Mouse (Mus musculus) ES-E14 (cell line): Measurements from ENCODE around the gene Nt5c1a.

Experiments
- CHD2 ChIP-seq: IDR thresholded peaks from 2 replicates; pipeline ENCODE4 v1.6.1; 2014; ENCODE audit warnings: mild to moderate bottlenecking, low read depth, low read length, inconsistent platforms
- HCFC1 ChIP-seq: IDR thresholded peaks from 2 replicates; pipeline ENCODE4 v1.6.1; 2012; ENCODE audit warnings: low read length, inconsistent platforms, borderline replicate concordance; ENCODE audit not compliant: insufficient read depth
- MAFK ChIP-seq: IDR thresholded peaks from 2 replicates; pipeline ENCODE4 v1.6.1; 2014; ENCODE audit warnings: mild to moderate bottlenecking, low read depth, low read length, inconsistent platforms; ENCODE audit not compliant: insufficient read depth
- ZNF384 ChIP-seq: IDR thresholded peaks from 2 replicates; pipeline ENCODE4 v1.6.1; 2012; ENCODE audit warnings: low read depth, low read length, inconsistent platforms

DNA sequence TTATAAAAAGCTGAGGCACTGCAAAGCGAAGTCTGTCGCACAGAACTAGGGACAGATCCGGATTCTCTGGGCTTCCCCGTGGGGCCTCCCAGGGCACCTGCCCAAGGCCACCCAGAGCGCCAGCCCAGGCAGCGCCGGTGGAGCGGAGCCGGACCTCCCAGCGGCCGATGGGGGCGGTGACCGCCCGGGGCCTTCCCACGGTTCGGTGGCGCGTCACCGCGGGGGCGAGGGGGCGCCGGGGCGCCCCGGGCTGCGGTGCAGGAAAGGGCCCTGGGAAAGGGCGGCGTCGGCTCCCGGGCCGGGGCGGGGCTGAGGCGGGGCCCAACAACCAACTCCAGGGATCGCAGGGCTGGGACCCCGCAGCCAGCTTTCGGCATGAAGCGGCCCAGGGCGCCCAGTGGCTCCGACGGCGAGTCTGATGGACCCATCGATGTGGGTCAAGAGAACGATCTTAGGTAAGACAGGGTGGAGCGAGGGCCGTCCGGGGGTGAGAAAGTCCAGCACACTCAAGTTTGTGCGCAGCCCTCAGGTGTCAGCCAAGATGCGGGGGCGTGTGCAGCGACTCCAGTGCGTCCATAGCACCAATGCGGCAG, 32.3 kb downstream of the Nt5c1a start, which contains the start of gene Heyl:
- TF ChIP-seq HCFC1: no peak
- TF ChIP-seq ZNF384: no peak
- no peak for TF ChIP-seq MAFK
- TF ChIP-seq CHD2: no peak
